ENCODE assay signal across 8 mouse cellular contexts in the genomic region with DNA sequence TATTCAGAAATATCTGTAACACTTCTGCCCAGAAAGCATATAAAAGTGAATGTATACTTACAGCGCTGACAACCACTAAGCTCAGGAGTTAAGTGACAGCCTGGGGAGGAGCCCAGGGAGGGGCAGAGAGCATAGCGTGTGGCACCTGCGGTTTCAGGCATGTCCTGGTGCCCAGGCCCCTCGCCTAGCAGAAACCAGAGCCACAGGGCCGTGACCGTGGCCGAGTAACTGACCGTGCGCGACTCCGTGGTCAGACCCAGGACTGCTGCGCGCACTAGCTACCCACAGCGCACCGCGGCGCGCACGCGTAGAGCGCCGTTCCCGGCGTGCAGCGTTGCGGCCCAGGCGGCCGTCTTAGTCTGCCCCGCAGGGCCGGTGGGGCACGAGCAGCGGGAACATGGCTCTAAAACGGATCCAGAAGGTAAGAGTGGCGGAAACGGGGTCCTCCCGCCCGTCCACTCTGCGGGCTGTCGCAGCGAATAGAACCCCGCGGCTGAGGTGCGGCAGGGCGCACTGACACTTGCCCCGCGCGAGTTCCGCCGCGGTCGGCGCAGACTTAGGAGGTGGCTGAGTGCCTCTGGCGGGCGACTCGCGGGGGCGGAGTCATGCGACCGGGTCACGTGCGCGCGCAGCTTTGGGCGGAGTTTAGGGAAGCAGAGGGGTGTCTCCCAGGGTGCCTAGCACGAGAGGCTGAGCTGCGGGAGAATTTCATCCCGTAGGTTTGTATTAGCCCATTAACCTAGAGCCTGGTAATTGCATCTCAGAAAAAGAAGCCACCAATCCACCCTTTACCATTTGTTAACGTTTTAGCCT. TPM values are rescaled to one million over a fixed set of nuclear protein-coding genes. Genes with fewer than 3 reads are reported as not detected.
A peak's percentile ranks its signal among the peaks of the same experiment; 100 is the strongest.
DNase-seq lines count a peak whose midpoint lies in the region; ATAC-seq and TF ChIP-seq lines count a peak whose summit lies in the region.

Urgcp (minus strand) TSS at position 557 of the 813 bp plus-strand sequence.

- peak within 1 kb of the TSS; percentile 78 for H3K27ac ChIP-seq in CH12.LX (ENCODE audit: insufficient read depth, low read depth)
- H3K27ac ChIP-seq in forebrain, embryonic 11.5 days (ENCODE audit: low read depth, low read length), result peak within 1 kb of the TSS; percentile 88
- peak within 1 kb of the TSS; percentile 96 for H3K27ac ChIP-seq in heart, embryonic 16.5 days (ENCODE audit: low read length)
- peak within 1 kb of the TSS; percentile 94 for H3K27ac ChIP-seq in liver, embryonic 15.5 days (replicated peaks)
- H3K27ac ChIP-seq in neural tube, embryonic 12.5 days, result peak within 1 kb of the TSS; percentile 80; the same call in 1 of the 2 replicates

- peak within 1 kb of the TSS; percentile 65 to 66 (median 66) for H3K4me3 ChIP-seq in CH12.LX (replicated peaks in 1 of 3; ENCODE audit: low read depth in 2 of 3, low read length in 2 of 3, poor library complexity in 1 of 3)
- H3K4me3 ChIP-seq in forebrain, embryonic 11.5 days (ENCODE audit: low read depth, low read length), result peak within 1 kb of the TSS; percentile 73
- H3K4me3 ChIP-seq in heart, embryonic 16.5 days (ENCODE audit: low read length), result peak within 1 kb of the TSS; percentile 89
- H3K4me3 ChIP-seq in liver, embryonic 15.5 days (replicated peaks), result peak within 1 kb of the TSS; percentile 85
- H3K4me3 ChIP-seq in neural tube, embryonic 12.5 days, result peak within 1 kb of the TSS; percentile 73

- peaks cover 2 to 25% of the 10 kb centered on the region in 2 experiments; a peak in 2 of 4 replicates for H3K4me1 ChIP-seq in CH12.LX (ENCODE audit: control insufficient read depth in 1 of 2, insufficient read depth in 2 of 2)
- H3K4me1 ChIP-seq in forebrain, embryonic 11.5 days (replicated peaks; ENCODE audit: control insufficient read depth, insufficient read depth, low read length), result no peaks in the 10 kb centered on the region; the same call in 1 of the 2 replicates
- peaks cover 17% of the 10 kb centered on the region for H3K4me1 ChIP-seq in heart, embryonic 16.5 days (ENCODE audit: control insufficient read depth, insufficient read depth, low read length)
- H3K4me1 ChIP-seq in liver, embryonic 15.5 days (replicated peaks), result peaks cover 22% of the 10 kb centered on the region
- H3K4me1 ChIP-seq in neural tube, embryonic 12.5 days, result peaks cover 11% of the 10 kb centered on the region

- peaks cover 3 to 18% of the 10 kb centered on the region in 2 experiments for H3K36me3 ChIP-seq in CH12.LX (replicated peaks in 1 of 2; ENCODE audit: control insufficient read depth in 1 of 2, insufficient read depth in 1 of 2, low read length in 1 of 2)
- H3K36me3 ChIP-seq in forebrain, embryonic 11.5 days (ENCODE audit: control insufficient read depth, insufficient read depth, low read length), result no peaks in the 10 kb centered on the region
- peaks cover 2% of the 10 kb centered on the region; the same call in 1 of the 2 replicates for H3K36me3 ChIP-seq in heart, embryonic 16.5 days (ENCODE audit: control insufficient read depth, insufficient read depth)
- 0 out of 2 replicates have a peak, but pooled peaks cover 12% of the 10 kb centered on the region for H3K36me3 ChIP-seq in liver, embryonic 15.5 days (replicated peaks)
- no peaks in the 10 kb centered on the region for H3K36me3 ChIP-seq in neural tube, embryonic 12.5 days

- under 1% methylated on average over 68 of the region's 68 CpGs for WGBS in forebrain, embryonic 11.5 days
- WGBS in heart, embryonic 16.5 days, result 0% methylated on average over 68 of the region's 68 CpGs
- under 1% methylated on average over 68 of the region's 68 CpGs for WGBS in liver, embryonic 15.5 days (ENCODE audit: insufficient replicate concordance)
- WGBS in neural tube, embryonic 12.5 days, result under 1% methylated on average over 68 of the region's 68 CpGs

- in situ Hi-C loops in CH12.LX (cut with MboI; ENCODE audit: low pct_ligation_motif_present, low pct_unique_long_range_greater_than_20kb, low sequenced_read_pairs), result no loop called here

- H3K4me2 ChIP-seq in CH12.LX (ENCODE audit: insufficient read depth, low read depth, poor library complexity, severe bottlenecking), result peak within 1 kb of the TSS; percentile 86
- peak within 1 kb of the TSS; percentile 84 for H3K4me2 ChIP-seq in forebrain, embryonic 11.5 days (ENCODE audit: low read depth, low read length, severe bottlenecking)
- H3K4me2 ChIP-seq in heart, embryonic 16.5 days (ENCODE audit: low read depth, low read length), result peak within 1 kb of the TSS; percentile 72
- H3K4me2 ChIP-seq in liver, embryonic 15.5 days, result peak within 1 kb of the TSS; percentile 71
- H3K4me2 ChIP-seq in neural tube, embryonic 12.5 days (replicated peaks), result peak within 1 kb of the TSS; percentile 79

- TF ChIP-seq CTCF in CH12.LX (conservative IDR thresholded peaks at IDR 0.05 in 1 of 2, IDR thresholded peaks at IDR 0.05 in 1 of 2; ENCODE audit: low read depth in 2 of 2, low read length in 2 of 2), result peak in 1 of 2 experiments; percentile 8; a peak in 2 of 4 replicates

- DNase-seq in CH12.LX (ENCODE audit: extremely low read depth), result peak; percentile 93
- DNase-seq in c-Kit-positive CD71-positive TER-119-negative erythroid progenitor cells, embryonic 14.5 days (ENCODE audit: low read depth), result peak; percentile 90
- DNase-seq in forebrain, embryonic 11.5 days (ENCODE audit: low spot score), result peak; percentile 99
- DNase-seq in kidney, postnatal 36 days, result peak; percentile 93 to 96
- DNase-seq in telencephalon, adult 2 months (ENCODE audit: low read depth, low spot score), result peak; percentile 92

- H3K27me3 ChIP-seq in CH12.LX (replicated peaks), result no peaks in the 10 kb centered on the region
- H3K27me3 ChIP-seq in forebrain, embryonic 11.5 days (ENCODE audit: control insufficient read depth, insufficient read depth, low read length), result no peaks in the 10 kb centered on the region
- no peaks in the 10 kb centered on the region for H3K27me3 ChIP-seq in heart, embryonic 16.5 days (ENCODE audit: control insufficient read depth, insufficient read depth, low read length)
- H3K27me3 ChIP-seq in liver, embryonic 15.5 days, result no peaks in the 10 kb centered on the region
- H3K27me3 ChIP-seq in neural tube, embryonic 12.5 days (replicated peaks), result no peaks in the 10 kb centered on the region

- dilution Hi-C loops in CH12.LX (cut with MboI; ENCODE audit: extremely low pct_ligation_motif_present, extremely low pct_unique_long_range_greater_than_20kb, low sequenced_read_pairs), result no loop called here

- H3K9ac ChIP-seq in CH12.LX (ENCODE audit: insufficient read depth, low read depth), result peak within 1 kb of the TSS; percentile 88
- H3K9ac ChIP-seq in forebrain, embryonic 11.5 days (ENCODE audit: low read length), result peak within 1 kb of the TSS; percentile 88
- H3K9ac ChIP-seq in heart, embryonic 16.5 days (ENCODE audit: low read length), result peak within 1 kb of the TSS; percentile 98
- peak within 1 kb of the TSS; percentile 91 for H3K9ac ChIP-seq in liver, embryonic 15.5 days
- H3K9ac ChIP-seq in neural tube, embryonic 12.5 days, result peak within 1 kb of the TSS; percentile 89

- H3K79me2 ChIP-seq in CH12.LX (replicated peaks; ENCODE audit: control insufficient read depth, extremely low read depth, insufficient read depth, poor library complexity, severe bottlenecking), result no peaks in the 10 kb centered on the region; the same call in 1 of the 2 replicates

- TF ChIP-seq EP300 in CH12.LX (IDR thresholded peaks at IDR 0.05; ENCODE audit: low read length), result 0 out of 2 replicates have a peak, but pooled peaks have one; percentile 9

- ATAC-seq in forebrain, embryonic 11.5 days (replicated peaks; ENCODE audit: low FRiP score), result peak; percentile 99
- peak; percentile 98 for ATAC-seq in heart, embryonic 16.5 days (replicated peaks; ENCODE audit: extremely low read depth, insufficient read depth, low FRiP score)
- ATAC-seq in liver, embryonic 15.5 days (ENCODE audit: insufficient read depth), result peak; percentile 99
- peak; percentile 99 for ATAC-seq in neural tube, embryonic 12.5 days (ENCODE audit: low FRiP score, low read depth)

- TF ChIP-seq RAD21 in CH12.LX (IDR thresholded peaks at IDR 0.05; ENCODE audit: low read depth, low read length), result no peak; the same call in 1 of the 2 replicates

- no peaks in the 10 kb centered on the region for H3K9me3 ChIP-seq in CH12.LX (replicated peaks; ENCODE audit: low read length)
- no peaks in the 10 kb centered on the region for H3K9me3 ChIP-seq in forebrain, embryonic 11.5 days (ENCODE audit: control insufficient read depth, low read length)
- no peaks in the 10 kb centered on the region for H3K9me3 ChIP-seq in heart, embryonic 16.5 days (replicated peaks; ENCODE audit: control insufficient read depth, low read length)
- H3K9me3 ChIP-seq in liver, embryonic 15.5 days (replicated peaks), result no peaks in the 10 kb centered on the region
- H3K9me3 ChIP-seq in neural tube, embryonic 12.5 days, result no peaks in the 10 kb centered on the region

- TF ChIP-seq POLR2A in CH12.LX (IDR thresholded peaks at IDR 0.05; ENCODE audit: low read depth, low read length), result peak; percentile 99

TF ChIP-seq in CH12.LX, 34 proteins besides CTCF, POLR2A, EP300 and RAD21 (continues in another document):
- TF ChIP-seq RCOR1 (conservative IDR thresholded peaks at IDR 0.05; ENCODE audit: low read depth, low read length) (peak; percentile 84; the same call in 1 of the 2 replicates), KAT2A (IDR thresholded peaks at IDR 0.05; ENCODE audit: insufficient replicate concordance, low read length) (peak; percentile 53; the same call in 1 of the 2 replicates), MYC (IDR thresholded peaks at IDR 0.05; ENCODE audit: low read depth, low read length) (peak; percentile 77), ZKSCAN1 (IDR thresholded peaks at IDR 0.05; ENCODE audit: borderline replicate concordance, low read depth, low read length) (no peak), MXI1 (IDR thresholded peaks at IDR 0.05; ENCODE audit: low read depth, low read length) (peak; percentile 79), NELFE (IDR thresholded peaks at IDR 0.05; ENCODE audit: low read depth, low read length) (peak; percentile 99), MEF2A (IDR thresholded peaks at IDR 0.05; ENCODE audit: borderline replicate concordance, low read depth, low read length) (no peak; the same call in 1 of the 2 replicates), CHD1 (IDR thresholded peaks at IDR 0.05; ENCODE audit: low read depth, low read length) (0 out of 2 replicates have a peak, but pooled peaks have one; percentile 72), NRF1 (IDR thresholded peaks at IDR 0.05; ENCODE audit: low read depth, low read length) (peak; percentile 86), UBTF (IDR thresholded peaks at IDR 0.05; ENCODE audit: low read depth, low read length) (0 out of 2 replicates have a peak, but pooled peaks have one; percentile 58)

RNA-seq across cellular contexts. Expression of gene Urgcp, which starts in this region (rescaled TPM):
- total RNA-seq in CH12.LX (2012; rRNA removed) (13.1 and 13.3 TPM in 2 replicates), CH12.LX (2014; rRNA removed) (11.7 and 12.2 TPM in 2 replicates)
- 11.7 and 13.1 TPM in 2 replicates for polyA plus RNA-seq in CH12.LX (2012; ENCODE audit: insufficient read length, low read depth)
- 19.1 and 20.1 TPM in 2 replicates for polyA plus RNA-seq in forebrain, embryonic 11.5 days (2014; fragmentation: Nextera tagmentation; extraction: Ambion mirVana)
- polyA plus RNA-seq in heart, embryonic 16.5 days (2015; fragmentation: Nextera tagmentation; extraction: Ambion mirVana), result 39.3 and 42.2 TPM in 2 replicates
- polyA plus RNA-seq in liver, embryonic 15.5 days (2015; fragmentation: Nextera tagmentation; extraction: Ambion mirVana), result 8.4 and 8.7 TPM in 2 replicates
- 24.6 and 26.5 TPM in 2 replicates for polyA plus RNA-seq in neural tube, embryonic 12.5 days (2016; fragmentation: Nextera tagmentation; extraction: Ambion mirVana)

Comparison
In these comparisons a context has a peak if more than half of its experiments do, and no peak if none do; other contexts are left out.
1. Peak in every context shown above with its lines: DNase-seq, ATAC-seq, H3K4me3 ChIP-seq and H3K27ac ChIP-seq.